Mouse (Mus musculus) ovary, postnatal 36 days (tissue): ENCODE measurements around the gene Prkn.
A peak's percentile ranks its signal among the peaks of the same experiment; 100 is the strongest.

ENCODE experiments used
- DNase-seq: peaks from one replicate; pipeline ENCODE4 v3.0.0; 2022; ENCODE audit warnings: low spot score, mixed read lengths

Prkn gene

GRCm38 (mm10) chr17:11284246-11284645 lies 444.1 kb downstream of the Prkn start:
- DNase-seq, result no peak

- no peak for DNase-seq
Observed at GRCm38 (mm10) chr17:11290183-11290582, 450.0 kb downstream of the Prkn start.

- DNase-seq, result peak; percentile 27
Observed at GRCm38 (mm10) chr17:11303116-11303515, 462.9 kb downstream of the Prkn start.

GRCm38 (mm10) chr17:11309843-11310242 lies 469.7 kb downstream of the Prkn start:
- no peak for DNase-seq

GRCm38 (mm10) chr17:11314163-11314562 lies 474.0 kb downstream of the Prkn start:
- no peak for DNase-seq

- no peak for DNase-seq
Observed at GRCm38 (mm10) chr17:11315675-11316074, 475.5 kb downstream of the Prkn start.

- no peak for DNase-seq
Observed at GRCm38 (mm10) chr17:11318946-11319345, 478.8 kb downstream of the Prkn start.

- no peak for DNase-seq
Observed at GRCm38 (mm10) chr17:11319666-11320360, 479.6 kb downstream of the Prkn start.

GRCm38 (mm10) chr17:11332081-11332480 lies 491.9 kb downstream of the Prkn start:
- no peak for DNase-seq

GRCm38 (mm10) chr17:11333741-11334140 lies 493.6 kb downstream of the Prkn start:
- DNase-seq, result no peak

- DNase-seq, result no peak
Observed at GRCm38 (mm10) chr17:11336156-11336555, 496.0 kb downstream of the Prkn start.

- no peak for DNase-seq
Observed at GRCm38 (mm10) chr17:11340368-11340767, 500.2 kb downstream of the Prkn start.

GRCm38 (mm10) chr17:11346310-11346709 lies 506.1 kb downstream of the Prkn start:
- DNase-seq, result no peak

GRCm38 (mm10) chr17:11352778-11353552 lies 512.8 kb downstream of the Prkn start:
- peak; percentile 5 for DNase-seq

GRCm38 (mm10) chr17:11353553-11353945 lies 513.4 kb downstream of the Prkn start:
- no peak for DNase-seq

GRCm38 (mm10) chr17:11354348-11354747 lies 514.2 kb downstream of the Prkn start:
- DNase-seq, result no peak

GRCm38 (mm10) chr17:11375461-11375860 lies 535.3 kb downstream of the Prkn start:
- no peak for DNase-seq

GRCm38 (mm10) chr17:11383364-11383962 lies 543.3 kb downstream of the Prkn start:
- no peak for DNase-seq

GRCm38 (mm10) chr17:11385246-11385645 lies 545.1 kb downstream of the Prkn start:
- no peak for DNase-seq

GRCm38 (mm10) chr17:11392622-11393294 lies 552.6 kb downstream of the Prkn start:
- no peak for DNase-seq

GRCm38 (mm10) chr17:11394607-11395006 lies 554.4 kb downstream of the Prkn start:
- no peak for DNase-seq

GRCm38 (mm10) chr17:11397678-11398077 lies 557.5 kb downstream of the Prkn start:
- DNase-seq, result peak; percentile 7
